Mouse (Mus musculus) hindbrain, embryonic 11.5 days (tissue): ENCODE measurements around the gene Smim12. TPM values are rescaled to one million over a fixed set of nuclear protein-coding genes. Genes with fewer than 3 reads are reported as not detected.

Experiments
- ATAC-seq: fragments of 200-750 bp; cut with Nextera tagmentation; 2 replicates; pipeline ENCODE4 v1.8.0; 2017; ENCODE audit warnings: mild to moderate bottlenecking, moderate TSS enrichment, moderate library complexity; ENCODE audit not compliant: low FRiP score
- DNase-seq: peaks from one replicate; pipeline ENCODE4 v3.0.0-alpha.2; 2015; ENCODE audit warnings: low spot score
- H3K27ac ChIP-seq: fragments of 300-500 bp; sonication (generic); 2 replicates; pipeline ENCODE4 v1.5.1; 2014; ENCODE audit warnings: mild to moderate bottlenecking, low read depth, low read length
- H3K27me3 ChIP-seq: fragments of 300-500 bp; sonication (generic); 2 replicates; pipeline ENCODE4 v1.6.1; 2014; ENCODE audit warnings: mild to moderate bottlenecking, low read length, moderate library complexity, mixed read lengths; ENCODE audit not compliant: control insufficient read depth, insufficient read depth
- H3K36me3 ChIP-seq: fragments of 300-500 bp; sonication (generic); 2 replicates; pipeline ENCODE4 v1.6.1; 2014; ENCODE audit warnings: mild to moderate bottlenecking, low read length, moderate library complexity, mixed read lengths; ENCODE audit not compliant: control insufficient read depth, insufficient read depth
- H3K4me1 ChIP-seq: fragments of 300-500 bp; sonication (generic); replicated peaks from 2 replicates; pipeline ENCODE4 v1.6.1; 2014; ENCODE audit warnings: low read length, mixed read lengths; ENCODE audit not compliant: control insufficient read depth, insufficient read depth
- H3K4me2 ChIP-seq: fragments of 300-500 bp; sonication (generic); replicated peaks from 2 replicates; pipeline ENCODE4 v1.6.1; 2014; ENCODE audit warnings: mild to moderate bottlenecking, low read depth, low read length
- H3K4me3 ChIP-seq: fragments of 300-500 bp; sonication (generic); 2 replicates; pipeline ENCODE4 v1.5.1; 2014; ENCODE audit warnings: low read depth, low read length
- H3K9ac ChIP-seq: fragments of 300-500 bp; sonication (generic); 2 replicates; pipeline ENCODE4 v1.6.1; 2014; ENCODE audit warnings: low read depth, low read length
- H3K9me3 ChIP-seq: fragments of 300-500 bp; sonication (generic); 2 replicates; pipeline ENCODE4 v1.6.1; 2016; ENCODE audit warnings: low read length; ENCODE audit not compliant: control insufficient read depth
- WGBS: fragments of 180-500 bp; shearing (Covaris S2); extraction: QIAGEN DNeasy Blood & Tissue Kit; methylation state at CpG from one replicate; pipeline ENCODE4 v1.1.7; 2014; 5-methylcytosine and 5-hydroxymethylcytosine counted together
- polyA plus RNA-seq: library from polyadenylated mRNA; unstranded; fragments of >200 nt; fragmentation: Nextera tagmentation; extraction: Ambion mirVana; gene quantifications from 2 replicates; pipeline ENCODE4 v1.2.1, GENCODE M21; 2014

Gene Smim12
- polyA plus RNA-seq, 1 experiment from 2014 or later = 59.3 TPM

DNA sequence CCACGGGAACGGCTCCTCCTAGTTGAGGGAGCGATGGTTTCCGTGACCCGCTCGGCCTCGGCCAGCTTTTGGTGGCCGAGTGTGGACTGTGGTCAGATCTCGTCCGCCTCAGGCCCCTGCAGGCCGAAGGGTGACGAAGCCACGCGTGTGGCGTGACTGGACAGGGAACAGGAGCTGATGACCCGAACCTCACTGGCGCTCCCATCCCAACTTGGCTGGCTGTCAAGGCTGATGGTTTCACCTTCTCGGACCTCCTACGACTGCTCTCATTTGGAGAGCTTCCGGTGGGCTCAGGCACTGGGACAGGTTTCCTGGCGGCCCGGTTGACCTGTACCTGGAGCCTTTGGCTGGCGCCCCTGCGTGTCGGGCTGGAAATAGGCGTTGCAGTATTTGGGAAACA is 369 bp downstream of the Smim12 start:
- Histone ChIP-seq H3K4me1 (0 out of 2 replicates have a peak, but pooled peaks cover 2% of the 10 kb centered on the region), H3K9ac (peak overlapping the region; percentile 91), H3K9me3 (no peaks in the 10 kb centered on the region), H3K27me3 (no peaks in the 10 kb centered on the region), H3K4me2 (peak overlapping the region; percentile 88), H3K36me3 (no peaks in the 10 kb centered on the region; the same call in 1 of the 2 replicates), H3K4me3 (peak overlapping the region; percentile 84), H3K27ac (0 out of 2 replicates have a peak overlapping the region, but pooled peaks have one; percentile 13)
- DNase-seq = no peak
- whole genome bisulfite sequencing = under 1% methylated on average over 26 of the region's 26 CpGs
- peak; percentile 84 for ATAC-seq

DNA sequence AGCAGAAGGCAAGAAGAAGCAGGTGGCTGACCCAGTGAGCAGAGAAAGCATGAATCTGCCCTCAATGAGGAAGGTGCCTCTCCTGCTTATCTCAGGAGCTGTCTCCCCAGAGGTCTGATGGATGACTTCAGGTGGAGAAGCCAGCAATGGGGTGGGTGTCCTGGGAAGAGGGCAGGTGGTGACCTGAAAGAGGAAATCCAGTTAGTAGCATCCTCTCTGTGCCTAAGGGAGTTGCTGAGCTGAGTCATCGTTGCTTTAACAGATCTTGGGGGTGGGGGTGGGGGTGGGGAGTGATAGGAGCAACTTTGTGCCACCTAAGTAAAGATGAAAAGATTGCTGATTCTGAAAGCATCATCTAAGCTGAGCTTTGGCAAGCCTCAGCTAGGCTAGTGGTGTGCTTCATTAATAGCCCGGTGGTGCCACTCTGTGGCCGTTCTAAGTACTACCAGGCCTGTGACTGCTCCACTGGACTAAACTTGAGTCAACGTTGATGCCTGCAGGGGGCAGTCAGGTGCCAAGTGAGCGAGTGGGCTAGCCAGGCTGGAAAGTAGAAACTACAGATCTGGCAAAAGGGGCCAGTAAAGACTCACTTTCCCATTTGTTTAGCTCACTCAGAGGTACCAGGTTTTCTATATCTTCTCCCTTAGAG is 6.2 kb downstream of the Smim12 start:
- ATAC-seq (peak; percentile 90), DNase-seq (peak; percentile 96)
- no peak overlapping the region for H3K27ac ChIP-seq
- no peaks in the 10 kb centered on the region for H3K4me1 ChIP-seq
- H3K27me3 ChIP-seq = no peaks in the 10 kb centered on the region
- no peaks in the 10 kb centered on the region for H3K9me3 ChIP-seq
- no peaks in the 10 kb centered on the region; the same call in 1 of the 2 replicates for H3K36me3 ChIP-seq
- H3K4me2 ChIP-seq = no peak overlapping the region
- no peak overlapping the region for H3K4me3 ChIP-seq
- no peak overlapping the region for H3K9ac ChIP-seq
- 1% methylated on average over 5 of the region's 5 CpGs for WGBS

GRCm38 (mm10) chr4:127251963-127252585 is 8.5 kb downstream of the Smim12 start:
- no peaks in the 10 kb centered on the region for H3K4me1 ChIP-seq
- H3K36me3 ChIP-seq = no peaks in the 10 kb centered on the region; the same call in 1 of the 2 replicates
- no peak overlapping the region for H3K9ac ChIP-seq
- H3K27me3 ChIP-seq = no peaks in the 10 kb centered on the region
- no peak overlapping the region for H3K27ac ChIP-seq
- DNase-seq (no peak), ATAC-seq (no peak)
- WGBS = 63% methylated on average over 22 of the region's 22 CpGs
- H3K4me2 ChIP-seq = no peak overlapping the region
- no peaks in the 10 kb centered on the region for H3K9me3 ChIP-seq
- no peak overlapping the region for H3K4me3 ChIP-seq

GRCm38 (mm10) chr4:127256739-127257138 is 13.2 kb downstream of the Smim12 start:
- 61% methylated on average over 5 of the region's 5 CpGs for WGBS
- H3K9ac ChIP-seq = no peak overlapping the region
- no peak overlapping the region for H3K4me3 ChIP-seq
- H3K27me3 ChIP-seq = no peaks in the 10 kb centered on the region
- H3K36me3 ChIP-seq = no peaks in the 10 kb centered on the region
- no peaks in the 10 kb centered on the region for H3K4me1 ChIP-seq
- no peaks in the 10 kb centered on the region for H3K9me3 ChIP-seq
- H3K4me2 ChIP-seq = no peak overlapping the region
- DNase-seq (no peak), ATAC-seq (no peak)
- no peak overlapping the region for H3K27ac ChIP-seq

- Histone ChIP-seq H3K4me3 (no peak overlapping the region), H3K9ac (no peak overlapping the region), H3K9me3 (no peaks in the 10 kb centered on the region), H3K4me2 (no peak overlapping the region), H3K4me1 (no peaks in the 10 kb centered on the region), H3K27me3 (no peaks in the 10 kb centered on the region), H3K27ac (no peak overlapping the region), H3K36me3 (no peaks in the 10 kb centered on the region)
- no peak for ATAC-seq
- 67% methylated on average over 12 of the region's 12 CpGs for WGBS
- DNase-seq = no peak
Measured at GRCm38 (mm10) chr4:127258186-127258897, 14.8 kb downstream of the Smim12 start.

GRCm38 (mm10) chr4:127261601-127262000 is 18.0 kb downstream of the Smim12 start:
- H3K4me2 ChIP-seq = no peak overlapping the region
- no peaks in the 10 kb centered on the region for H3K9me3 ChIP-seq
- 91% methylated on average over 14 of the region's 14 CpGs for WGBS
- DNase-seq (no peak), ATAC-seq (no peak)
- no peak overlapping the region for H3K27ac ChIP-seq
- no peaks in the 10 kb centered on the region for H3K27me3 ChIP-seq
- H3K4me1 ChIP-seq = no peaks in the 10 kb centered on the region
- H3K36me3 ChIP-seq = no peaks in the 10 kb centered on the region
- no peak overlapping the region for H3K4me3 ChIP-seq
- no peak overlapping the region for H3K9ac ChIP-seq

DNA sequence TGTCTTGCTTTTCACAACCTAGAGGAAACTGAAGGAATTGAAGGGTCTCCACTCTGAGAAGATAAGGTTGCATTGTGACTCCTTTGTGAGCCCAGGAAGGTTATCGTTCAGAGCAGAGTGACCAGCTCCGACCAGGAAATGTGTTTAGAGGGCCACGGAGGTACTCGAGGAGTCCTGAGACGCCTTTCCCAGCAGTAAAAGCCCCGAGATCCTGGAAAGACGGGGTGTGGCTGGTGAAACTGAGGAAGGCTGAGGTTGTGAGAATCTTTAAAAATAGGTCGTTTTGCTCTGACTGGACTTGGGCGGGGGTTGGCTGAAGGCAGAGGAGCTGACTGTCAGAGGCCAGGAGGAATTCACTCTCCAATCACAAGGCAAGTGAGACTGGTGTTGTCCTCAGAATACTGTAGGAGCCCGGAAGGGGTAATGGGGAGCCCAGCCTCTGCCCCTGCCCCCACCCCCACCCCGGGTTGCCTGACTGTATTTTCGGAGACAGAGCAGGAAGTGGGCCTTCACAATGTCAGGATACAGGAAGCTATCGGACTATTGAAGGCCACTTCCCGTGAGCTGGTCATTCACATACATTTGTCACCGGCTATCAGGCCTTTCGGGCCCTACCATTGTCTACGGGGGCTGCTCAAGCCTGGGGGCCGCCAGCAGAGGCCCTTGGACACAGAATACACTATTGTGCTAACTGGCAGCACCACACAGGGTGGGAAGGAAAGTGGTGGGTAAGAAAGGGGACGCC is 20.0 kb downstream of the Smim12 start:
- 62% methylated on average over 19 of the region's 19 CpGs for WGBS
- Histone ChIP-seq H3K9ac (no peak overlapping the region), H3K4me3 (no peak overlapping the region), H3K36me3 (no peaks in the 10 kb centered on the region), H3K4me1 (no peaks in the 10 kb centered on the region), H3K27ac (0 out of 2 replicates have a peak overlapping the region, but pooled peaks have one; percentile 13), H3K4me2 (no peak overlapping the region), H3K27me3 (no peaks in the 10 kb centered on the region), H3K9me3 (no peaks in the 10 kb centered on the region)
- DNase-seq (peak; percentile 31), ATAC-seq (no peak)

- Histone ChIP-seq H3K4me3 (no peak overlapping the region), H3K9ac (no peak overlapping the region), H3K27ac (no peak overlapping the region), H3K4me2 (no peak overlapping the region), H3K9me3 (no peaks in the 10 kb centered on the region), H3K4me1 (no peaks in the 10 kb centered on the region), H3K36me3 (no peaks in the 10 kb centered on the region), H3K27me3 (no peaks in the 10 kb centered on the region)
- ATAC-seq = no peak
- DNase-seq = no peak
- WGBS = 53% methylated on average over 5 of the region's 5 CpGs
Measured at GRCm38 (mm10) chr4:127264183-127264554, 20.6 kb downstream of the Smim12 start.
